Mouse (Mus musculus): ENCODE measurements around the gene Olfr118. TPM values are rescaled to one million over a fixed set of nuclear protein-coding genes. Genes with fewer than 3 reads are reported as not detected.
"Not testable (repeated sequence)": the region's sequence is repeated elsewhere in the genome, so short reads cannot be mapped to it uniquely, and the experiment has no call there.

Gene Olfr118
- not detected in 2 replicates for polyA plus RNA-seq (2015; fragmentation: Nextera tagmentation; extraction: Ambion mirVana)

DNA sequence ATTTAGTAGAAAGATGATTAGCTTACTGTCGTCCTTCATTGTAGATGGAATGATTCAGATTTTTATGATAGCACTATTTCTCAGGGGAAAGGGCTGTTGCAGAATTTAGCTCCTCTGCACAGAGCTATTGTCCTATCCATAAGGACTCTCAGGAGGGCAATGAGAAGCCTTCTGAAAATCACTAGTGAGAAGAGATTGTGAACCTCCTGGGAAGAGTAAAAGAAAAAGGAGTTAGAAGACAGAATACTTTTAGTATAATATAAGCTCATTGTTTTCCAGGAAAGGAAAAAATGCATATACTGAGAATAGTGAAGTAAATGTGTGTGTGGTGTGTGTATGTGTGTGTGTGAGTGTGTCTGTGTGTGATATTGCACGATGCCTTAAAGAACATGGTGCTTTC is at the start of gene Olfr118:
TSS of gene Olfr118 (plus strand) at position 301 of the 400 bp plus-strand sequence.
- no peak within 1 kb of the TSS for H3K9ac ChIP-seq
- no peaks in the 10 kb centered on the region for H3K4me1 ChIP-seq (replicated peaks)
- no peak within 1 kb of the TSS for H3K27ac ChIP-seq
- 50% methylated on average over 2 of the region's 2 CpGs for WGBS
- no peaks in the 10 kb centered on the region for H3K36me3 ChIP-seq
- no peak within 1 kb of the TSS for H3K4me2 ChIP-seq
- H3K27me3 ChIP-seq: no peaks in the 10 kb centered on the region
- ATAC-seq (replicated peaks; ENCODE audit: insufficient number of reproducible peaks, insufficient read depth, low FRiP score, low read depth): no peak
- no peak within 1 kb of the TSS for H3K4me3 ChIP-seq
- no peaks in the 10 kb centered on the region for H3K9me3 ChIP-seq (replicated peaks)

DNA sequence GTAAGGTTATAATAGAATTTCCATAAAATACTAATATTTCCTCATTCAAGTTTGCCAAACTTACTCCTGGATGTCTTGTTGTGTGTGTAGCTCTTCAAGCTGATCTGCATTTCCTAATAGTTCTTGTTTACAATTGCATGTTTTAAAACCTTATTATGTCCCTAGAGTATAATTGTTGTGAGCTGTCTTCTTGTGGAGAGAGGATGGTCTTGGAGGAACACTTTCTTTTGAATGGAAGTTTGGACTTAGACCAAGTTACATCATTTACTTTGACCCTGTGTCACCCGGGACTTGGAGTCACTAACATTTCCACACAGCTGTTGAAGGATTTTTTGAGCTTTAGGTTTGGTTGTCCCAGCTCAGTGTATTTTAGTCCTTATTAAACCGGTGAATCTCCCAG is 39.8 kb upstream of the Olfr118 start, which contains the start of the genes Olfr115 and Olfr116:
TSS of gene Olfr115 (minus strand) at position 101 of the 400 bp plus-strand sequence.
TSS of gene Olfr116 (minus strand) at position 191 of the 400 bp plus-strand sequence.
- H3K36me3 ChIP-seq: no peaks in the 10 kb centered on the region
- no peak for ATAC-seq (replicated peaks; ENCODE audit: insufficient number of reproducible peaks, insufficient read depth, low FRiP score, low read depth)
- H3K27ac ChIP-seq: no peak within 1 kb of the TSS
- no peak within 1 kb of the TSS for H3K4me3 ChIP-seq
- H3K9ac ChIP-seq: no peak within 1 kb of the TSS
- no peaks in the 10 kb centered on the region; the same call in 1 of the 2 replicates for H3K9me3 ChIP-seq (replicated peaks)
- H3K4me2 ChIP-seq: no peak within 1 kb of the TSS
- H3K4me1 ChIP-seq (replicated peaks): no peaks in the 10 kb centered on the region
- H3K27me3 ChIP-seq: no peaks in the 10 kb centered on the region
- WGBS: 77% methylated on average over 2 of the region's 2 CpGs

DNA sequence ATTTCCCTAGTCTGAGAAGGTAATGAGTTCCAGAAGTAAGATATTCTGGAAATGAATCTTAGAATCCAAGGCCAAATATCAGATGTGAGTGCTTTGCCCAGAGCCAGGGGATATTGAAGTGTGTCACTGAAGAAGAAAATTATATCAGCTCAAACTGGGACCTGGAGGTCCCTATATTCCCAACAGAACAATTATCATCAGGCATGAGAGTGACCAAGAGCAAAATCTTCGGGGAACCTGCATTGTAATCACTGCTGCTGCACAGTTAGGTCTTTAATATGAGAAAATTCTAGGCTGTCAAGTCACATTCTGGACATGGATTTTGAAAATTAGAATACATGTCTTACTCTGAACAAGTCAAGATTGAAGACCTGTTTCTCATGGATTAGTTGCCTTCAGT is 3.1 kb upstream of the Olfr118 start, which contains the start of gene Olfr117:
TSS of gene Olfr117 (minus strand) at position 101 of the 400 bp plus-strand sequence.
- Histone ChIP-seq H3K4me1 (replicated peaks) (no peaks in the 10 kb centered on the region), H3K9me3 (replicated peaks) (no peaks in the 10 kb centered on the region), H3K27me3 (no peaks in the 10 kb centered on the region), H3K27ac (no peak within 1 kb of the TSS), H3K36me3 (no peaks in the 10 kb centered on the region), H3K4me2 (no peak within 1 kb of the TSS), H3K4me3 (no peak within 1 kb of the TSS), H3K9ac (no peak within 1 kb of the TSS)
- no peak for ATAC-seq (replicated peaks; ENCODE audit: insufficient number of reproducible peaks, insufficient read depth, low FRiP score, low read depth)
- WGBS: 60% methylated on average over 1 of the region's 1 CpGs

DNA sequence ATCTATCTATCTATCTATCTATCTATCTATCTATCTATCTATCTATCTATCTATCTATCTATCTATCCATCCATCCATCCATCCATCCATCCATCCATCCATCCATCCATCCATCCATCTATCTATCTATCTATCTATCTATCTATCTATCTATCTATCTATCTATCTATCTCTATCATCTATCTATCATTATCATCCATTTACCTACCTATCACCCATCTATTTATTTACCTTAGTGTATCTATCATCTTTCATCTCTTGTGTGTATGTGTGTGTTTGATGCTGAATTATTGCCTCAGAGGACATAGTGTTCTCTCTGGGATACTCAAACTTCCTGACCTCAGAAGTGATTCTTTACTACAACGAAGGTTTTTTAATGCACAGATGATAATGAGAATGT is 29.5 kb downstream of the Olfr118 start, which contains the start of gene Olfr119:
TSS of gene Olfr119 (plus strand) at position 301 of the 400 bp plus-strand sequence.
- H3K4me1 ChIP-seq (replicated peaks); H3K4me2 ChIP-seq; H3K9me3 ChIP-seq (replicated peaks); H3K9ac ChIP-seq; ATAC-seq (replicated peaks; ENCODE audit: insufficient number of reproducible peaks, insufficient read depth, low FRiP score, low read depth); H3K36me3 ChIP-seq; H3K4me3 ChIP-seq; H3K27me3 ChIP-seq; H3K27ac ChIP-seq: not testable (repeated sequence)
- 53% methylated on average over 1 of the region's 1 CpGs for WGBS

DNA sequence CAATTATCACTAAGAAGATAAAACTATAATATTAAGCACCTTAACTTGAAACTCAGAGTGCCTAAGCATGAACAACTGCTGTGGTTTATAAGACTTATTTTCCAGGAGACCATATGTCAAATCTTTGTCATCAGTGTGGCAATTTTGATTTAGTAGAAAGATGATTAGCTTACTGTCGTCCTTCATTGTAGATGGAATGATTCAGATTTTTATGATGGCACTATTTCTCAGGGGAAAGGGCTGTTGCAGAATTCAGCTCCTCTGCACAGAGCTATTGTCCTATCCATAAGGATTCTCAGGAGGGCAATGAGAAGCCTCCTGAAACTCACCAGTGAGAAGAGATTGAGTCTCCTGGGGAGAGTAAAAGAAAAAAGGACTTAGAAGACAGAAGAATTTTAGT is 54.7 kb downstream of the Olfr118 start, which contains the start of gene Olfr120:
TSS of gene Olfr120 (plus strand) at position 301 of the 400 bp plus-strand sequence.
- no peak within 1 kb of the TSS for H3K9ac ChIP-seq
- H3K27ac ChIP-seq: no peak within 1 kb of the TSS
- no peaks in the 10 kb centered on the region for H3K36me3 ChIP-seq
- no peaks in the 10 kb centered on the region; the same call in 1 of the 2 replicates for H3K9me3 ChIP-seq (replicated peaks)
- 61% methylated on average over 1 of the region's 1 CpGs for WGBS
- H3K27me3 ChIP-seq: no peaks in the 10 kb centered on the region
- no peaks in the 10 kb centered on the region for H3K4me1 ChIP-seq (replicated peaks)
- no peak for ATAC-seq (replicated peaks; ENCODE audit: insufficient number of reproducible peaks, insufficient read depth, low FRiP score, low read depth)
- H3K4me2 ChIP-seq: no peak within 1 kb of the TSS
- no peak within 1 kb of the TSS for H3K4me3 ChIP-seq

Other genes starting within 250 kb of the Olfr118 start
- gene Olfr108, start 221.5 kb upstream of the Olfr118 start, polyA plus RNA-seq (2015; fragmentation: Nextera tagmentation; extraction: Ambion mirVana): not detected in 2 replicates
- not detected in 2 replicates for gene Olfr109, start 208.1 kb upstream of the Olfr118 start, polyA plus RNA-seq (2015; fragmentation: Nextera tagmentation; extraction: Ambion mirVana)
- gene H2-M2, start 183.4 kb upstream of the Olfr118 start, polyA plus RNA-seq (2015; fragmentation: Nextera tagmentation; extraction: Ambion mirVana): 0.24 TPM in 1 of 2 replicates, not detected in the other
- gene Olfr110, start 174.5 kb upstream of the Olfr118 start, polyA plus RNA-seq (2015; fragmentation: Nextera tagmentation; extraction: Ambion mirVana): not detected in 2 replicates
- not detected in 2 replicates for gene Olfr111, start 159.0 kb upstream of the Olfr118 start, polyA plus RNA-seq (2015; fragmentation: Nextera tagmentation; extraction: Ambion mirVana)
- not detected in 2 replicates for gene Olfr112, start 97.5 kb upstream of the Olfr118 start, polyA plus RNA-seq (2015; fragmentation: Nextera tagmentation; extraction: Ambion mirVana)
- not detected in 2 replicates for gene Olfr113, start 89.3 kb upstream of the Olfr118 start, polyA plus RNA-seq (2015; fragmentation: Nextera tagmentation; extraction: Ambion mirVana)
- not detected in 2 replicates for gene Olfr114, start 74.2 kb upstream of the Olfr118 start, polyA plus RNA-seq (2015; fragmentation: Nextera tagmentation; extraction: Ambion mirVana)
- gene Olfr115, start 39.9 kb upstream of the Olfr118 start, polyA plus RNA-seq (2015; fragmentation: Nextera tagmentation; extraction: Ambion mirVana): not detected in 2 replicates
- gene Olfr116, start 39.8 kb upstream of the Olfr118 start, polyA plus RNA-seq (2015; fragmentation: Nextera tagmentation; extraction: Ambion mirVana): not detected in 2 replicates
- not detected in 2 replicates for gene Olfr117, start 3.2 kb upstream of the Olfr118 start, polyA plus RNA-seq (2015; fragmentation: Nextera tagmentation; extraction: Ambion mirVana)
- not detected in 2 replicates for gene Olfr119, start 29.6 kb downstream of the Olfr118 start, polyA plus RNA-seq (2015; fragmentation: Nextera tagmentation; extraction: Ambion mirVana)
- not detected in 2 replicates for gene Olfr120, start 54.8 kb downstream of the Olfr118 start, polyA plus RNA-seq (2015; fragmentation: Nextera tagmentation; extraction: Ambion mirVana)
- not detected in 2 replicates for gene Olfr121, start 81.9 kb downstream of the Olfr118 start, polyA plus RNA-seq (2015; fragmentation: Nextera tagmentation; extraction: Ambion mirVana)
- gene Olfr122, start 101.6 kb downstream of the Olfr118 start, polyA plus RNA-seq (2015; fragmentation: Nextera tagmentation; extraction: Ambion mirVana): not detected in 2 replicates
- not detected in 2 replicates for gene Olfr123, start 126.5 kb downstream of the Olfr118 start, polyA plus RNA-seq (2015; fragmentation: Nextera tagmentation; extraction: Ambion mirVana)
- gene Olfr124, start 132.9 kb downstream of the Olfr118 start, polyA plus RNA-seq (2015; fragmentation: Nextera tagmentation; extraction: Ambion mirVana): not detected in 2 replicates
- gene Olfr125, start 166.0 kb downstream of the Olfr118 start, polyA plus RNA-seq (2015; fragmentation: Nextera tagmentation; extraction: Ambion mirVana): not detected in 2 replicates
- not detected in 2 replicates for gene Olfr126, start 180.5 kb downstream of the Olfr118 start, polyA plus RNA-seq (2015; fragmentation: Nextera tagmentation; extraction: Ambion mirVana)
- gene Olfr127, start 233.4 kb downstream of the Olfr118 start, polyA plus RNA-seq (2015; fragmentation: Nextera tagmentation; extraction: Ambion mirVana): not detected in 2 replicates

Measured in heart, embryonic 15.5 days (tissue).